Mouse (Mus musculus): Measurements from ENCODE around the gene Flt3.

DNA sequence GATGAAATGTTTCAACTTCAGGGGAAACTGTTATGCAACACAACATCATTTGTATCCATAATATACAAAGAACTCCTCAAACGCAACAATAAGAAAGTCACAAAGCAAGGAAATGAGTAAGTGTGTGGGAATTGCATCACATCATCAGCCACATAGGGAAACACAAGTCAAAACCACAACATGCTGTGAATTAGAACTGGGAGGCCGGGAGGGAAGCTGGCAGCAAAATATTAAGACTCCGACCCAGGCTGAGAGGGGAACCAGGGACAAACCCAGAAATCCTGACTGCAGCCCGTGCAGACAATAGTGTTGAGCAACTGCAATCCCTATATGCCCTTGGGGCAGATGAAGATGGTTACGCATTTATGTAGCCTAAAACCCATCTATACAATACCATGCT, 11.2 kb downstream of the Flt3 start:
- TF ChIP-seq POLR2A (IDR thresholded peaks at IDR 0.05; ENCODE audit: borderline replicate concordance, extremely low read depth, low read depth, low read length) (no peak), CTCF (IDR thresholded peaks at IDR 0.05; ENCODE audit: insufficient read depth, low read length) (no peak)

Measured in lung, adult 2 months (tissue).